Mouse (Mus musculus) myocyte (in vitro differentiated cells): Measurements from ENCODE around the gene Pitx2.

ENCODE experiments used
- POLR2A ChIP-seq: IDR thresholded peaks from one replicate; pipeline ENCODE4 v1.6.1; 2011; ENCODE audit warnings: low read depth, mild to moderate bottlenecking, control low read depth, moderate library complexity; ENCODE audit not compliant: insufficient read length
- USF1 ChIP-seq: IDR thresholded peaks from one replicate; pipeline ENCODE4 v1.6.1; 2011; ENCODE audit warnings: low read depth, mild to moderate bottlenecking, control low read depth, moderate library complexity

DNA sequence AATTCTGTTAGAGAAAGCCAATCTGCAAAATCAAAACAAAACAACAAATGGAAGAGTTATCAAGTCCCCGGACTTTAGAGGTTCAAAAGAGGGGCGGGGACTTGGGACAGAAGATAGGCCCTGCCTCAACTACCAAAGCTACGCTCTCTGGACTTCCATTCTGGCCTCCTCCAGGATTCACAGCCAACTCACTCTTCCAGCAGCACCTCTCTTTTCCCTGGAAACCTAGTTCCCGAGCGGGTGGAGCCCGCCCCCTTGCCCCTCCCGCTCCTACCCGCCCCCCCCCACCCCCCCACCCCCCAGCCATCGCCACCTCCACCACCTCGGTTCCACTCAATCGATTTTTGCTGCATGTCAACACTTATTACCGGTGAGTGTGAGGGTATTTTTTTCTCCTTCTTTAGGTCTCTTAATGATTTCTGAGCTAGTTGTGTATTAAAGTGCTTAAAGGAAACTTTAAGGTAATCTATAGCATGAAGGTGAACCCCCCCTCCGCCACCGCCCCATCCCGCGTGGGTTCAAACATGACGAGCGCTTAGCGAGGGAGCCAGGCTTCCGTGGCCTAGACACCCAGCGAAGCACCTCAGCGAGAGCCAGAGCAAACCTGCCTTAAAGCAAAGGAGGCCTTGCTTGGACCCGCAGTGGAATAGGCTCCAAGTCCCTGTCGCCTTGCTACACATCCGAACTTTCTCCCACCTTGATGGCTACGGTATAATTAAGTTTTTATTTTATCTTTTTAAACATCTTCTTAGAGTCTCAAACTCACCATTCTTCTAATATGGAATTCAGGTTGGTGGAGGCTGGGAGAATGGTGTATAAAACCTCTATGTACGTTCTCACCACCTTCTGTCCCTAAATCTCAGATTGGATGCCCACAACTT is 21.9 kb downstream of the Pitx2 start:
- TF ChIP-seq POLR2A (no peak), USF1 (no peak)
